Mouse (Mus musculus) liver, embryonic 15.5 days (tissue): ENCODE results near the gene Rap1gap2. TPM values are rescaled to one million over a fixed set of nuclear protein-coding genes. Genes with fewer than 3 reads are reported as not detected.

Experiments used
- ATAC-seq: fragments of 200-750 bp; cut with Nextera tagmentation; 2 replicates; pipeline ENCODE4 v1.8.0; 2017; ENCODE audit warnings: moderate number of reproducible peaks, mild to moderate bottlenecking, moderate library complexity; ENCODE audit not compliant: insufficient read depth
- H3K27ac ChIP-seq: fragments of 300-500 bp; sonication (generic); replicated peaks from 2 replicates; pipeline ENCODE4 v1.5.1; 2015; ENCODE audit warnings: mild to moderate bottlenecking, inconsistent platforms
- H3K27me3 ChIP-seq: fragments of 300-500 bp; sonication (generic); 2 replicates; pipeline ENCODE4 v1.6.1; 2015; ENCODE audit warnings: mild to moderate bottlenecking, inconsistent platforms
- H3K36me3 ChIP-seq: fragments of 300-500 bp; sonication (generic); replicated peaks from 2 replicates; pipeline ENCODE4 v1.6.1; 2015; ENCODE audit warnings: moderate library complexity, mild to moderate bottlenecking, inconsistent platforms
- H3K4me1 ChIP-seq: fragments of 300-500 bp; sonication (generic); replicated peaks from 2 replicates; pipeline ENCODE4 v1.6.1; 2015; ENCODE audit warnings: inconsistent platforms
- H3K4me2 ChIP-seq: fragments of 300-500 bp; sonication (generic); 2 replicates; pipeline ENCODE4 v1.6.1; 2015; ENCODE audit warnings: moderate library complexity, mild to moderate bottlenecking, inconsistent platforms
- H3K4me3 ChIP-seq: fragments of 300-500 bp; sonication (generic); replicated peaks from 2 replicates; pipeline ENCODE4 v1.5.1; 2015; ENCODE audit warnings: mild to moderate bottlenecking, inconsistent platforms
- H3K9ac ChIP-seq: fragments of 300-500 bp; sonication (generic); 2 replicates; pipeline ENCODE4 v1.6.1; 2015; ENCODE audit warnings: moderate library complexity, mild to moderate bottlenecking, inconsistent platforms
- H3K9me3 ChIP-seq: fragments of 300-500 bp; sonication (generic); replicated peaks from 2 replicates; pipeline ENCODE4 v1.6.1; 2016; ENCODE audit warnings: inconsistent platforms
- WGBS: fragments of 180-500 bp; shearing (Covaris S2); methylation state at CpG from one replicate; pipeline ENCODE4 v1.1.7; 2015; ENCODE audit warnings: mixed read lengths; ENCODE audit not compliant: insufficient replicate concordance; 5-methylcytosine and 5-hydroxymethylcytosine counted together
- polyA plus RNA-seq: library from polyadenylated mRNA; unstranded; fragments of >200 nt; fragmentation: Nextera tagmentation; extraction: Ambion mirVana; gene quantifications from 2 replicates; pipeline ENCODE4 v1.2.1, GENCODE M21; 2015

Rap1gap2 gene
- polyA plus RNA-seq, 1 experiment from 2014 or later: 0.76 TPM

GRCm38 (mm10) chr11:74619956-74620300 is 9.2 kb upstream of the Rap1gap2 start:
- H3K4me1 ChIP-seq: peaks cover 56% of the 10 kb centered on the region
- peak overlapping the region; percentile 84 for H3K4me2 ChIP-seq
- H3K36me3 ChIP-seq: peaks cover 23% of the 10 kb centered on the region
- ATAC-seq: no peak
- H3K9ac ChIP-seq: peak overlapping the region; percentile 90
- peak overlapping the region; percentile 95 for H3K27ac ChIP-seq
- H3K4me3 ChIP-seq: peak overlapping the region; percentile 87
- WGBS: 5% methylated on average over 16 of the region's 16 CpGs
- peaks cover 57% of the 10 kb centered on the region for H3K27me3 ChIP-seq
- no peaks in the 10 kb centered on the region for H3K9me3 ChIP-seq

GRCm38 (mm10) chr11:74619201-74619955 is 8.7 kb upstream of the Rap1gap2 start, which contains the start of gene Ccdc92b:
Gene Ccdc92b (plus strand): TSS chr11:74619605.
- H3K4me3 ChIP-seq: peak within 1 kb of the TSS; percentile 87
- no peaks in the 10 kb centered on the region for H3K9me3 ChIP-seq
- H3K27ac ChIP-seq: peak within 1 kb of the TSS; percentile 95
- peak; percentile 64 for ATAC-seq
- H3K27me3 ChIP-seq: peaks cover 63% of the 10 kb centered on the region
- peak within 1 kb of the TSS; percentile 90 for H3K9ac ChIP-seq
- H3K4me2 ChIP-seq: peak within 1 kb of the TSS; percentile 84
- 2% methylated on average over 60 of the region's 63 CpGs for WGBS
- H3K36me3 ChIP-seq: peaks cover 18% of the 10 kb centered on the region
- H3K4me1 ChIP-seq: peaks cover 50% of the 10 kb centered on the region

DNA sequence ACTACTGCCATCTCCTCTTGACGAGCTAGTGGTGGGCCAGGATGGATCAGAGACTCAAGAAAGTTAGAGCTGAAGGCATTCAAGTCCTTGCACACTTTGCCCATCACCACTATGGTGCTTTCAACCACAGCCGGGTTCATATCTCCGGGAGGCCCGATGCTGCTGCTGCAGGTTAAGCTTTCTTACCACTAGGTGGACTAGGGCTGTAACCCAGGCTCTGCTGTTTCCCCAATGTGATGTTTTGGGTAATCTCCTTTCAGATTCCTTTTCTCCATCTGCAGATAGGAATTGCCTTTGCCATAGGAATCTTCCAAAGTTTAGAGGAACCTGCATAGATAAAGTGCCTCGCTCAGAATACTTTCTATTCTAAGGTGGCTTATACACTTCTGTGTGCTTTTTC is 4.9 kb upstream of the Rap1gap2 start:
- Histone ChIP-seq H3K9me3 (no peaks in the 10 kb centered on the region), H3K36me3 (no peaks in the 10 kb centered on the region), H3K4me2 (no peak overlapping the region), H3K9ac (no peak overlapping the region), H3K27ac (no peak overlapping the region), H3K27me3 (peaks cover 98% of the 10 kb centered on the region), H3K4me1 (peaks cover 27% of the 10 kb centered on the region), H3K4me3 (no peak overlapping the region)
- 39% methylated on average over 5 of the region's 5 CpGs for WGBS
- ATAC-seq: no peak

DNA sequence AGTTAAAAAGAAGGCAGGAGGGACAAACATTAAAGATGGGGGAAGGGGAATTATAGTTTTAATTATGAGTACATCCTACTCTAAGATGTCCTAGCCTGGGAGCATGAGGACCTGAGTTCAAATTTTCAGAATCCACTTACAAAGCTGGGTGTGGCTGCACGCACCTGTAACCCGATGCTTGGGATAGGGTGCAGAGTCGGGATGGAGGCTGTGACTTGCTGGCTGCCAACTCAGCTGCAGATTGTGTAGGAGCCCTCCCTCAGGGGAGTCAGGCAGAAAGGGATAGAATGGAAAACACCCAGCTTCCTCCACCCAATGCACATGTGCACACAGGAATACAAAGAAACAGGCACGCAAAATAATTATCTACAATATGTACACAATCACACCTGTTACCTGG is 2.7 kb upstream of the Rap1gap2 start:
- H3K36me3 ChIP-seq: no peaks in the 10 kb centered on the region
- ATAC-seq: no peak
- no peak overlapping the region for H3K4me2 ChIP-seq
- H3K27me3 ChIP-seq: peaks cover 99% of the 10 kb centered on the region
- H3K4me3 ChIP-seq: no peak overlapping the region
- H3K9ac ChIP-seq: no peak overlapping the region
- no peak overlapping the region for H3K27ac ChIP-seq
- H3K4me1 ChIP-seq: peaks cover 12% of the 10 kb centered on the region
- 53% methylated on average over 4 of the region's 4 CpGs for WGBS
- H3K9me3 ChIP-seq: no peaks in the 10 kb centered on the region

DNA sequence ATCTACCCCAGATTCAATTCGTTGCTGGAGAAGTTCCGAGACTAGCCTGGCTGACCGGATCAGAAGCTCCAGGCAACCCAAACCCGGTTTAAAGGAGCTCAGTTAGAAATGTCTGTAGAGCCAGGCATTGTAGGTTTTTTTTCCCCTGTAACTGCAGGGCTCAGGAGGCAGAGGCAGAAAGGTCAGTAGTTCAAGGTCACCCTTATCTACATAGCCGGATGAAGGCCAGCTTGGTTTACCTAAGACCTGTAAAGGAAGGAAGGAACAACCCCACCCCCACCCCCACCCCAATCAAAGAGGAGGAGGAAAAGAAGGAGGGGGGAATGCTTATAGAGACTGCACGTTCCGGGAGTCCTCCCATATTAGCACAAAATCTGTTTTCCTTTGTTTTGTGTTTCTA is 722 bp upstream of the Rap1gap2 start:
- peak overlapping the region; percentile 63; the same call in 1 of the 2 replicates for H3K4me2 ChIP-seq
- H3K9me3 ChIP-seq: no peaks in the 10 kb centered on the region
- H3K27me3 ChIP-seq: peaks cover 94% of the 10 kb centered on the region
- H3K36me3 ChIP-seq: no peaks in the 10 kb centered on the region
- H3K27ac ChIP-seq: no peak overlapping the region
- H3K4me3 ChIP-seq: 0 out of 2 replicates have a peak overlapping the region, but pooled peaks have one; percentile 36
- peaks cover 12% of the 10 kb centered on the region for H3K4me1 ChIP-seq
- H3K9ac ChIP-seq: no peak overlapping the region
- WGBS: 17% methylated on average over 7 of the region's 7 CpGs
- no peak for ATAC-seq

DNA sequence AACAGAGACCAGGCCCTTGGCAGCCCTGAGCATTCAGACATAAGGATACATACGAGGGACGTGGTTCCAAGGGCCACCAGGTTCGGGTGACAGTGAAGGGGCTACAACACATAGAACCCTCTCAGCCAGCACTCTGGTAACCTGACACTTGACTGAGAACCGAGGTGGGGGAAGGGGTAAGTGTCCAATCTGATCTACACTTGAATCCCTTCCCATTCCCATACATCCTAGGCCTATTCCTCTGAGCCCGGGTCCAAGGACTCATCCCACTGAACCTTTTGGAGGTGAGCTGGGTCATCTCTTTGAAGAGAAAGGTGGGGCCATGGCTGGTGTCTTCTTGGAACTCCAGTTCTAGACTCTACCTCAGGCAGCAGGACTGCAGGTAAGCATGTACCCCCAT is 647 bp downstream of the Rap1gap2 start:
- peaks cover 12% of the 10 kb centered on the region for H3K4me1 ChIP-seq
- no peak overlapping the region; the same call in 1 of the 2 replicates for H3K4me3 ChIP-seq
- ATAC-seq: no peak
- H3K9ac ChIP-seq: no peak overlapping the region
- no peak overlapping the region for H3K4me2 ChIP-seq
- H3K27me3 ChIP-seq: peaks cover 88% of the 10 kb centered on the region
- H3K36me3 ChIP-seq: no peaks in the 10 kb centered on the region
- no peaks in the 10 kb centered on the region for H3K9me3 ChIP-seq
- 34% methylated on average over 5 of the region's 5 CpGs for WGBS
- H3K27ac ChIP-seq: no peak overlapping the region

- H3K9me3 ChIP-seq: no peaks in the 10 kb centered on the region
- WGBS: 66% methylated on average over 1 of the region's 1 CpGs
- no peak for ATAC-seq
- no peak overlapping the region for H3K4me3 ChIP-seq
- H3K4me2 ChIP-seq: no peak overlapping the region
- no peak overlapping the region for H3K27ac ChIP-seq
- no peaks in the 10 kb centered on the region for H3K4me1 ChIP-seq
- no peak overlapping the region for H3K9ac ChIP-seq
- no peaks in the 10 kb centered on the region for H3K36me3 ChIP-seq
- peaks cover 31% of the 10 kb centered on the region for H3K27me3 ChIP-seq
Measured at GRCm38 (mm10) chr11:74602286-74602685, 8.4 kb downstream of the Rap1gap2 start.

- H3K4me2 ChIP-seq: no peak overlapping the region
- no peaks in the 10 kb centered on the region for H3K9me3 ChIP-seq
- ATAC-seq: no peak
- H3K4me1 ChIP-seq: no peaks in the 10 kb centered on the region
- no peak overlapping the region for H3K9ac ChIP-seq
- peaks cover 33% of the 10 kb centered on the region for H3K27me3 ChIP-seq
- no peak overlapping the region for H3K4me3 ChIP-seq
- H3K27ac ChIP-seq: no peak overlapping the region
- no peaks in the 10 kb centered on the region for H3K36me3 ChIP-seq
Measured at GRCm38 (mm10) chr11:74597990-74598337, 12.8 kb downstream of the Rap1gap2 start.

DNA sequence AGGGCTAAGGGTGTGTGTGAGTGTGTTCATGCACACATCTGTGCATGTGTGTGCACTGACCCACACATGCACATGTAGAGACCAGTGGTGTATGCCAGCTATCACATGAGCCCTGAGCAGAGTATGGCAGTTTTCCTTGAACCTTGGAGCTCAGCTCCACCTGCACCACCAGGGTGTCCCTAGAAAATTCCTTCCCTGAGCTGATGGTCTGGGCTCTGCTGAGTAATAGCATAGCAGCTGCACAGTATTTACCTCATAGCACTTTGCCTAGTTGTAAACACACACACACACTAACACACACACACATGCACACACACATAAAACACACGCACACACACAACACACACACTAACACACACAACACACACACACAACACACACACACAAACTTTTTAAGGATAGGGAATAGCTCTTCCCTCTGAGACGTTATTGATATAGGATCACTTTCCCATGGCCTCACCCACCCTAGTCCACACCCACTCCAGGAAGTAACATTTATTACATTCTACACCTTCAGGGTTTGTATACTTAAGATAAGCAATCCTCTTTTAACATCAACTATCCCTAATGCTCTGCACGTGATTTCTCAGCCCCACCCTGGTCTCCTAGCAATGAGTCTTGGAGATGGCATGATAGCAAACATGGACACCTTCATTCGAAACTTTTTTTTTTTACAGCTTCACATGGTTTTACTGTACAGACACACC is 13.3 kb downstream of the Rap1gap2 start:
- Histone ChIP-seq H3K36me3 (no peaks in the 10 kb centered on the region), H3K27ac (no peak overlapping the region), H3K4me3 (no peak overlapping the region), H3K27me3 (peaks cover 38% of the 10 kb centered on the region), H3K9ac (no peak overlapping the region), H3K9me3 (no peaks in the 10 kb centered on the region), H3K4me2 (no peak overlapping the region), H3K4me1 (no peaks in the 10 kb centered on the region)
- WGBS: 54% methylated on average over 4 of the region's 4 CpGs
- no peak for ATAC-seq

GRCm38 (mm10) chr11:74592246-74592645 is 18.5 kb downstream of the Rap1gap2 start:
- H3K9ac ChIP-seq: no peak overlapping the region
- 68% methylated on average over 3 of the region's 3 CpGs for WGBS
- peaks cover 71% of the 10 kb centered on the region for H3K27me3 ChIP-seq
- H3K4me3 ChIP-seq: no peak overlapping the region
- no peak overlapping the region for H3K27ac ChIP-seq
- no peak for ATAC-seq
- H3K4me2 ChIP-seq: no peak overlapping the region
- H3K36me3 ChIP-seq: no peaks in the 10 kb centered on the region
- peaks cover 5% of the 10 kb centered on the region; the same call in 1 of the 2 replicates for H3K4me1 ChIP-seq
- no peaks in the 10 kb centered on the region for H3K9me3 ChIP-seq

GRCm38 (mm10) chr11:74590691-74591090 is 20.0 kb downstream of the Rap1gap2 start:
- 35% methylated on average over 13 of the region's 13 CpGs for WGBS
- H3K27me3 ChIP-seq: peaks cover 86% of the 10 kb centered on the region
- H3K36me3 ChIP-seq: no peaks in the 10 kb centered on the region
- peaks cover 5% of the 10 kb centered on the region; the same call in 1 of the 2 replicates for H3K4me1 ChIP-seq
- no peak overlapping the region for H3K9ac ChIP-seq
- no peak for ATAC-seq
- H3K9me3 ChIP-seq: no peaks in the 10 kb centered on the region
- no peak overlapping the region for H3K4me2 ChIP-seq
- H3K4me3 ChIP-seq: no peak overlapping the region
- H3K27ac ChIP-seq: no peak overlapping the region
